Comparison of ENCODE assay signal across 9 mouse cellular contexts in the genomic region with DNA sequence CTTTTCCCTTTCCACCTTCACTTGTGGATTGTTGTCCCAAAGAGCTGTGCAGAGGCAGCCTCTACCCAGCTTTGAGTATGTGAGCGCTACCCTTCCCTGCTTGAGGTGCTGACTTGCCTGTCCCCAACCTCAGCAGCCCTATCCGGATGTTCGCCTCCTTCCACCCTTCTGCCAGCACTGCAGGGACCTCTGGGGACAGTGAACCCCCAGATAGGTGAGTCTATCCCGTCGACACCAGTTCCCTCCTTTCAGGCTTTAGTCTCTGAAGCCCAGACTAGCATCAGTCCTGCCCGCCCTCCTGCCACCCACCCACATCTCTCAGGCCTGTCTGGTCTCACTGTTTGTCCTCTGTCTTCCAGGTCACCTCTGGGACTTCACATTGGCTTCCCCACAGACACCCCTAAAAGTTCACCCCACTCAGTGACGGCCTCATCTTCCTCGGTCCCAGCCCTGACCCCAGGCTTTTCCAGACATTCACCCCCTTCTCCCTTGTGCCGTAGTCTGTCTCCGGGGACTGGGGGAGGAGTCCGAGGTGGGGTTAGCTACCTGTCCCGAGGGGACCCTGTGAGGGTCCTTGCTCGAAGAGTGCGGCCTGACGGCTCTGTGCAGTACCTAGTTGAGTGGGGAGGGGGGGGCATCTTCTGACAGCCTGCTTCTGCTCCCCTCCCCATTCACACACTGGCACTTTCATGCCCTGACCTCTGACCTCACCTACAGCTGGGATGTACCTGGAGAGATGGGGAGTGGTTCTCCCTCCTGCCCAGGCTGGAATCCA. TPM values are rescaled to one million over a fixed set of nuclear protein-coding genes. Genes with fewer than 3 reads are reported as not detected.
DNase-seq lines count a peak whose midpoint lies in the region; ATAC-seq lines count a peak whose summit lies in the region.
"Had no signal": no experiment of that assay in that cellular context is flagged by ENCODE, and none has a peak within 500 bp of the region (broad histone marks: within the 10 kb centered on the region; RNA-seq: fewer than 3 reads in every experiment).

No protein-coding gene starts in this region.

- no peak overlapping the region for H3K4me2 ChIP-seq in hindbrain, embryonic 12.5 days (replicated peaks)
- peak overlapping the region; percentile 98; the same call in 1 of the 2 replicates for H3K4me2 ChIP-seq in midbrain, embryonic 12.5 days (replicated peaks)
- no peak overlapping the region for H3K4me2 ChIP-seq in midbrain, embryonic 15.5 days
- H3K4me2 ChIP-seq in liver, embryonic 13.5 days = peak overlapping the region; percentile 97

- 91% methylated on average over 15 of the region's 15 CpGs for WGBS in hindbrain, embryonic 10.5 days
- 85% methylated on average over 15 of the region's 15 CpGs for WGBS in hindbrain, embryonic 12.5 days
- WGBS in midbrain, embryonic 12.5 days = 85% methylated on average over 15 of the region's 15 CpGs
- WGBS in midbrain, embryonic 15.5 days = 88% methylated on average over 15 of the region's 15 CpGs
- 85% methylated on average over 15 of the region's 15 CpGs for WGBS in liver, embryonic 13.5 days (ENCODE audit: insufficient replicate concordance)

- DNase-seq in cerebellum, adult 11 months = peak; percentile 33
- DNase-seq in hindbrain, embryonic 10.5 days (ENCODE audit: low spot score) = no peak
- DNase-seq in liver, embryonic 13.5 days = no peak
- no peak for DNase-seq in thymus, postnatal 25 days
- DNase-seq: heart, adult 2 months had no signal

- peaks cover 71% of the 10 kb centered on the region for H3K4me1 ChIP-seq in hindbrain, embryonic 10.5 days (replicated peaks)
- H3K4me1 ChIP-seq in hindbrain, embryonic 12.5 days = peaks cover 58% of the 10 kb centered on the region
- H3K4me1 ChIP-seq in midbrain, embryonic 12.5 days = peaks cover 59% of the 10 kb centered on the region
- H3K4me1 ChIP-seq in midbrain, embryonic 15.5 days = peaks cover 54% of the 10 kb centered on the region
- H3K4me1 ChIP-seq in liver, embryonic 13.5 days (replicated peaks) = peaks cover 64% of the 10 kb centered on the region

- no peak overlapping the region for H3K9ac ChIP-seq in hindbrain, embryonic 12.5 days
- H3K9ac ChIP-seq in midbrain, embryonic 12.5 days (replicated peaks) = 0 out of 2 replicates have a peak overlapping the region, but pooled peaks have one; percentile 1
- no peak overlapping the region for H3K9ac ChIP-seq in midbrain, embryonic 15.5 days
- peak overlapping the region; percentile 19; the same call in 1 of the 2 replicates for H3K9ac ChIP-seq in liver, embryonic 13.5 days

- 0 out of 2 replicates have a peak overlapping the region, but pooled peaks have one; percentile 9 for H3K4me3 ChIP-seq in hindbrain, embryonic 10.5 days
- no peak overlapping the region for H3K4me3 ChIP-seq in hindbrain, embryonic 12.5 days
- no peak overlapping the region for H3K4me3 ChIP-seq in midbrain, embryonic 12.5 days
- no peak overlapping the region for H3K4me3 ChIP-seq in midbrain, embryonic 15.5 days
- peak overlapping the region; percentile 78 for H3K4me3 ChIP-seq in liver, embryonic 13.5 days (replicated peaks)
- H3K4me3 ChIP-seq: heart, adult 2 months had no signal

- no peak for ATAC-seq in cerebellum, adult (ENCODE audit: insufficient number of reproducible peaks, low FRiP score, low TSS enrichment)
- ATAC-seq in hindbrain, embryonic 12.5 days (ENCODE audit: low FRiP score) = no peak
- ATAC-seq in midbrain, embryonic 12.5 days (ENCODE audit: low FRiP score, low read depth) = no peak
- ATAC-seq in midbrain, embryonic 15.5 days (replicated peaks) = no peak
- no peak for ATAC-seq in liver, embryonic 13.5 days (ENCODE audit: low read depth)

- peaks cover 39% of the 10 kb centered on the region for H3K36me3 ChIP-seq in hindbrain, embryonic 10.5 days
- H3K36me3 ChIP-seq in hindbrain, embryonic 12.5 days = peaks cover 27% of the 10 kb centered on the region
- H3K36me3 ChIP-seq in midbrain, embryonic 12.5 days = peaks cover 33% of the 10 kb centered on the region
- H3K36me3 ChIP-seq in midbrain, embryonic 15.5 days (replicated peaks) = 0 out of 2 replicates have a peak, but pooled peaks cover 5% of the 10 kb centered on the region
- H3K36me3 ChIP-seq in liver, embryonic 13.5 days = peaks cover 47% of the 10 kb centered on the region

- H3K9me3 ChIP-seq in hindbrain, embryonic 10.5 days = no peaks in the 10 kb centered on the region
- H3K9me3 ChIP-seq in hindbrain, embryonic 12.5 days (replicated peaks) = no peaks in the 10 kb centered on the region
- H3K9me3 ChIP-seq in midbrain, embryonic 12.5 days = no peaks in the 10 kb centered on the region
- no peaks in the 10 kb centered on the region for H3K9me3 ChIP-seq in midbrain, embryonic 15.5 days
- no peaks in the 10 kb centered on the region for H3K9me3 ChIP-seq in liver, embryonic 13.5 days (replicated peaks)

- no peak overlapping the region for H3K27ac ChIP-seq in hindbrain, embryonic 10.5 days
- no peak overlapping the region for H3K27ac ChIP-seq in hindbrain, embryonic 12.5 days
- H3K27ac ChIP-seq in midbrain, embryonic 12.5 days (replicated peaks) = no peak overlapping the region
- no peak overlapping the region for H3K27ac ChIP-seq in midbrain, embryonic 15.5 days
- H3K27ac ChIP-seq in liver, embryonic 13.5 days = peak overlapping the region; percentile 88; the same call in 1 of the 2 replicates
- H3K27ac ChIP-seq: heart, adult 2 months had no signal

- no peaks in the 10 kb centered on the region for H3K27me3 ChIP-seq in hindbrain, embryonic 10.5 days (ENCODE audit: insufficient read depth, poor library complexity, severe bottlenecking)
- no peaks in the 10 kb centered on the region for H3K27me3 ChIP-seq in hindbrain, embryonic 12.5 days
- H3K27me3 ChIP-seq in midbrain, embryonic 12.5 days = no peaks in the 10 kb centered on the region
- H3K27me3 ChIP-seq in midbrain, embryonic 15.5 days (replicated peaks) = no peaks in the 10 kb centered on the region
- H3K27me3 ChIP-seq in liver, embryonic 13.5 days = no peaks in the 10 kb centered on the region

RNA-seq across cellular contexts. Expression of a gene that starts 2.3 kb away (rescaled TPM):
- 186 and 189 TPM in 2 replicates for polyA plus RNA-seq in hindbrain, embryonic 10.5 days (2016; fragmentation: Nextera tagmentation; extraction: Ambion mirVana)
- 131 and 149 TPM in 2 replicates for polyA plus RNA-seq in hindbrain, embryonic 12.5 days (2016; fragmentation: Nextera tagmentation; extraction: Ambion mirVana)
- polyA plus RNA-seq in midbrain, embryonic 12.5 days (2016; fragmentation: Nextera tagmentation; extraction: Ambion mirVana) = 156 and 159 TPM in 2 replicates
- 127 and 131 TPM in 2 replicates for polyA plus RNA-seq in midbrain, embryonic 15.5 days (2015; fragmentation: Nextera tagmentation; extraction: Ambion mirVana)
- 111 and 118 TPM in 2 replicates for polyA plus RNA-seq in liver, embryonic 13.5 days (2015; fragmentation: Nextera tagmentation; extraction: Ambion mirVana)

RNA-seq across cellular contexts. Expression of a gene that starts 3.9 kb away (rescaled TPM):
- 2.0 TPM in 2 replicates for polyA plus RNA-seq in hindbrain, embryonic 10.5 days (2016; fragmentation: Nextera tagmentation; extraction: Ambion mirVana)
- 4.2 and 4.4 TPM in 2 replicates for polyA plus RNA-seq in hindbrain, embryonic 12.5 days (2016; fragmentation: Nextera tagmentation; extraction: Ambion mirVana)
- polyA plus RNA-seq in midbrain, embryonic 12.5 days (2016; fragmentation: Nextera tagmentation; extraction: Ambion mirVana) = 3.3 and 3.6 TPM in 2 replicates
- 6.0 and 7.3 TPM in 2 replicates for polyA plus RNA-seq in midbrain, embryonic 15.5 days (2015; fragmentation: Nextera tagmentation; extraction: Ambion mirVana)
- 0.25 and 0.44 TPM in 2 replicates for polyA plus RNA-seq in liver, embryonic 13.5 days (2015; fragmentation: Nextera tagmentation; extraction: Ambion mirVana)

RNA-seq across cellular contexts. Expression of a gene that starts 4.3 kb away (rescaled TPM):
- 4.5 and 8.2 TPM in 2 replicates for polyA plus RNA-seq in hindbrain, embryonic 10.5 days (2016; fragmentation: Nextera tagmentation; extraction: Ambion mirVana)
- 14.6 and 15.7 TPM in 2 replicates for polyA plus RNA-seq in hindbrain, embryonic 12.5 days (2016; fragmentation: Nextera tagmentation; extraction: Ambion mirVana)
- 11.6 and 11.9 TPM in 2 replicates for polyA plus RNA-seq in midbrain, embryonic 12.5 days (2016; fragmentation: Nextera tagmentation; extraction: Ambion mirVana)
- polyA plus RNA-seq in midbrain, embryonic 15.5 days (2015; fragmentation: Nextera tagmentation; extraction: Ambion mirVana) = 27.2 and 29.5 TPM in 2 replicates
- 1.4 and 1.6 TPM in 2 replicates for polyA plus RNA-seq in liver, embryonic 13.5 days (2015; fragmentation: Nextera tagmentation; extraction: Ambion mirVana)

RNA-seq across cellular contexts. Expression of a gene that starts 20.2 kb away (rescaled TPM):
- 9.2 and 12.0 TPM in 2 replicates for polyA plus RNA-seq in hindbrain, embryonic 10.5 days (2016; fragmentation: Nextera tagmentation; extraction: Ambion mirVana)
- 5.4 and 5.5 TPM in 2 replicates for polyA plus RNA-seq in hindbrain, embryonic 12.5 days (2016; fragmentation: Nextera tagmentation; extraction: Ambion mirVana)
- 6.3 and 9.1 TPM in 2 replicates for polyA plus RNA-seq in midbrain, embryonic 12.5 days (2016; fragmentation: Nextera tagmentation; extraction: Ambion mirVana)
- polyA plus RNA-seq in midbrain, embryonic 15.5 days (2015; fragmentation: Nextera tagmentation; extraction: Ambion mirVana) = 3.3 and 3.5 TPM in 2 replicates
- 4.7 and 5.2 TPM in 2 replicates for polyA plus RNA-seq in liver, embryonic 13.5 days (2015; fragmentation: Nextera tagmentation; extraction: Ambion mirVana)

RNA-seq across cellular contexts. Expression of a gene that starts 35.9 kb away (rescaled TPM):
- polyA plus RNA-seq in hindbrain, embryonic 10.5 days (2016; fragmentation: Nextera tagmentation; extraction: Ambion mirVana) = 16.5 and 19.9 TPM in 2 replicates
- polyA plus RNA-seq in hindbrain, embryonic 12.5 days (2016; fragmentation: Nextera tagmentation; extraction: Ambion mirVana) = 19.4 and 19.7 TPM in 2 replicates
- 18.5 and 19.9 TPM in 2 replicates for polyA plus RNA-seq in midbrain, embryonic 12.5 days (2016; fragmentation: Nextera tagmentation; extraction: Ambion mirVana)
- polyA plus RNA-seq in midbrain, embryonic 15.5 days (2015; fragmentation: Nextera tagmentation; extraction: Ambion mirVana) = 15.4 and 16.9 TPM in 2 replicates
- 6.3 and 7.0 TPM in 2 replicates for polyA plus RNA-seq in liver, embryonic 13.5 days (2015; fragmentation: Nextera tagmentation; extraction: Ambion mirVana)

Comparison
In these comparisons a context has a peak if more than half of its experiments do, and no peak if none do; other contexts are left out.
1. H3K4me3 ChIP-seq: peak in hindbrain, embryonic 10.5 days (single experiment) and liver, embryonic 13.5 days (single experiment); none in hindbrain, embryonic 12.5 days (single experiment), midbrain, embryonic 12.5 days (single experiment) and midbrain, embryonic 15.5 days (single experiment).
2. H3K4me2 ChIP-seq: peak in midbrain, embryonic 12.5 days (single experiment) and liver, embryonic 13.5 days (single experiment); none in hindbrain, embryonic 12.5 days (single experiment) and midbrain, embryonic 15.5 days (single experiment).
3. H3K9ac ChIP-seq: peak in midbrain, embryonic 12.5 days (single experiment) and liver, embryonic 13.5 days (single experiment); none in hindbrain, embryonic 12.5 days (single experiment) and midbrain, embryonic 15.5 days (single experiment).